Mouse (Mus musculus): ENCODE measurements around the gene Kif23.

Gene Kif23

GRCm38 (mm10) chr9:61872246-61872941 lies 74.2 kb downstream of the Kif23 start:
- TF ChIP-seq CTCF (conservative IDR thresholded peaks at IDR 0.05; ENCODE audit: low read length): no peak
- TF ChIP-seq POU5F1 (IDR thresholded peaks at IDR 0.05; ENCODE audit: borderline replicate concordance, low read length): no peak
- TF ChIP-seq NANOG (IDR thresholded peaks at IDR 0.05; ENCODE audit: borderline replicate concordance, low read length): no peak

DNA sequence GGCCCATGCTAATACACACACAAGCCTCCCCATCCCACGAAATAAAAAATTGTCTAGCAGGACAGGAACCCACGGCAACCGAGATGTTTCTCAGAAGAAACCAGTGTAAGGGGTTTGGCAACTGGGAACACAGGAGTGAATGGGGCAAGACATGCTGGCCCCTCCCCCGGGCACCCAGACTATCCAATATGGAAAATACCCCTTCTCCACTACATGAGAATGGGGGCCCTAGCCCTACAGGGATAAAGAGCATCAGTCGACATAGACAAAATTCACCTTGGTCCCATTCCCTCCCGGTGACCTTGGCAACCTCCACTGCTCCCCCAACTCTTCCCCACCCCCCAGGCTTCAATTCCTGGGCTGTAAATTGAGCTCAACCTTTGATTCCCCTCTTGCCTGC lies 74.7 kb downstream of the Kif23 start:
- Histone ChIP-seq H3K9me3 (ENCODE audit: low read length) (peaks cover 31% of the 10 kb centered on the region), H3K27me3 (ENCODE audit: insufficient read depth, low read length) (peaks cover 8% of the 10 kb centered on the region; the same call in 1 of the 2 replicates), H3K36me3 (ENCODE audit: insufficient read depth, low read length) (no peaks in the 10 kb centered on the region), H3K4me1 (replicated peaks; ENCODE audit: low read depth, low read length) (peaks cover 29% of the 10 kb centered on the region), H3K4me3 (replicated peaks; ENCODE audit: low read length) (no peak overlapping the region)
- TF ChIP-seq CTCF (conservative IDR thresholded peaks at IDR 0.05; ENCODE audit: low read length) (no peak), NANOG (IDR thresholded peaks at IDR 0.05; ENCODE audit: borderline replicate concordance, low read length) (no peak), POU5F1 (IDR thresholded peaks at IDR 0.05; ENCODE audit: borderline replicate concordance, low read length) (no peak)

More at GRCm38 (mm10) chr9:61872246-61872941, 74.2 kb downstream of the Kif23 start:
- H3K36me3 ChIP-seq (ENCODE audit: insufficient read depth, low read length): no peaks in the 10 kb centered on the region
- H3K9me3 ChIP-seq (ENCODE audit: low read length): peaks cover 31% of the 10 kb centered on the region
- H3K27me3 ChIP-seq (ENCODE audit: insufficient read depth, low read length): peaks cover 14% of the 10 kb centered on the region; the same call in 1 of the 2 replicates
- H3K4me3 ChIP-seq (replicated peaks; ENCODE audit: low read length): no peak overlapping the region
- H3K4me1 ChIP-seq (replicated peaks; ENCODE audit: low read depth, low read length): peaks cover 34% of the 10 kb centered on the region

DNA sequence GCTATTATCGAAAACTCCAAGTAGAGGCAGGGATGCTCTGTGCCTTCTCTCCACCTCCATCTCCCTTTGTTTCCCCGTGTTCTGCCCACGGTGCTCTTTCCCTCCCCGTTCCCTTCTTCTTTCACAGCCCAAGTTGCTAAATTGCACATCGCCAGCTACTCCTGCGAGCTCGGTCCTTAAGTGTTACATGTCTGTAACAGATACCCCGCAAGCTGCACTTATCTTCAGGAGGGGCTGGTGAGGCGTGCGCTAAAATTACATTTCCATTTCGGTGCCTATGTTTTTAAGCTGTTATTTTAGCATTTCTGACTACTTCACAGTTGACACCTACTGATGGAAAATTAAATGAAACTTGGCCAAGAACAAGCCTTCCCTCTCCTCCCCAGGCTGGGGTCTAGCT lies 78.9 kb downstream of the Kif23 start:
- Histone ChIP-seq H3K9me3 (ENCODE audit: low read length) (peaks cover 31% of the 10 kb centered on the region), H3K4me1 (replicated peaks; ENCODE audit: low read depth, low read length) (peaks cover 14% of the 10 kb centered on the region), H3K27me3 (ENCODE audit: insufficient read depth, low read length) (no peaks in the 10 kb centered on the region), H3K36me3 (ENCODE audit: insufficient read depth, low read length) (no peaks in the 10 kb centered on the region), H3K4me3 (replicated peaks; ENCODE audit: low read length) (no peak overlapping the region)
- no peak for TF ChIP-seq POU5F1 (IDR thresholded peaks at IDR 0.05; ENCODE audit: borderline replicate concordance, low read length)
- no peak for TF ChIP-seq CTCF (conservative IDR thresholded peaks at IDR 0.05; ENCODE audit: low read length)
- no peak for TF ChIP-seq NANOG (IDR thresholded peaks at IDR 0.05; ENCODE audit: borderline replicate concordance, low read length)
